Comparison of ENCODE assay signal across 10 mouse cellular contexts in genomic region chr5:36377456-36378369, GRCm38 (mm10). TPM values are rescaled to one million over a fixed set of nuclear protein-coding genes. Genes with fewer than 3 reads are reported as not detected.
DNase-seq lines count a peak whose midpoint lies in the region; ATAC-seq and TF ChIP-seq lines count a peak whose summit lies in the region.
"Had no signal": no experiment of that assay in that cellular context is flagged by ENCODE, and none has a peak within 500 bp of the region (broad histone marks: within the 10 kb centered on the region; RNA-seq: fewer than 3 reads in every experiment).

No protein-coding gene starts in this region.

- WGBS in heart, postnatal 0 days, result 81% methylated on average over 8 of the region's 8 CpGs
- 89% methylated on average over 8 of the region's 8 CpGs for WGBS in forebrain, embryonic 15.5 days

- ATAC-seq in heart, postnatal 0 days (ENCODE audit: insufficient read depth, low read depth), result 0 out of 2 replicates have a peak, but pooled peaks have one; percentile 18
- ATAC-seq in forebrain, embryonic 15.5 days (replicated peaks), result no peak
- ATAC-seq: Patski had no signal

- H3K27ac ChIP-seq in heart, postnatal 0 days (ENCODE audit: low read depth), result peak overlapping the region; percentile 5; the same call in 1 of the 2 replicates
- H3K27ac ChIP-seq in forebrain, embryonic 15.5 days (replicated peaks), result no peak overlapping the region
- H3K27ac ChIP-seq: neural tube, embryonic 12.5 days had no signal

- no peaks in the 10 kb centered on the region for H3K9me3 ChIP-seq in heart, postnatal 0 days (replicated peaks; ENCODE audit: control insufficient read depth, low read length)
- no peaks in the 10 kb centered on the region for H3K9me3 ChIP-seq in forebrain, embryonic 15.5 days
- H3K9me3 ChIP-seq: neural tube, embryonic 12.5 days had no signal

- H3K4me3 ChIP-seq in heart, postnatal 0 days (ENCODE audit: low read depth, low read length), result no peak overlapping the region
- no peak overlapping the region for H3K4me3 ChIP-seq in forebrain, embryonic 15.5 days
- H3K4me3 ChIP-seq: neural tube, embryonic 12.5 days had no signal

- H3K4me1 ChIP-seq in heart, postnatal 0 days (ENCODE audit: control insufficient read depth, insufficient read depth), result peaks cover 39% of the 10 kb centered on the region
- peaks cover 9% of the 10 kb centered on the region; the same call in 1 of the 2 replicates for H3K4me1 ChIP-seq in forebrain, embryonic 15.5 days

- peak; percentile 24 to 52 for DNase-seq in lung, adult 18-20 months
- no peak for DNase-seq in lung, postnatal 25 days (ENCODE audit: low spot score)
- no peak for DNase-seq in heart, postnatal 0 days (ENCODE audit: low spot score)
- DNase-seq in lung, postnatal 36 days, result peak; percentile 46
- peak; percentile 60 to 80 for DNase-seq in thymus, postnatal 36 days
- no peak for DNase-seq in frontal cortex, adult 2 months (ENCODE audit: extremely low spot score in 1 of 2, low spot score in 1 of 2)
- no peak for DNase-seq in adipocyte (ENCODE audit: low spot score)

- no peak overlapping the region for H3K9ac ChIP-seq in heart, postnatal 0 days (replicated peaks; ENCODE audit: low read depth, low read length)
- H3K9ac ChIP-seq in forebrain, embryonic 15.5 days (replicated peaks), result no peak overlapping the region
- H3K9ac ChIP-seq: neural tube, embryonic 12.5 days had no signal

- no peak overlapping the region for H3K4me2 ChIP-seq in heart, postnatal 0 days (ENCODE audit: low read depth, low read length)
- H3K4me2 ChIP-seq in forebrain, embryonic 15.5 days (replicated peaks), result no peak overlapping the region
- H3K4me2 ChIP-seq: neural tube, embryonic 12.5 days had no signal

- TF ChIP-seq EP300 in heart, postnatal 0 days (IDR thresholded peaks at IDR 0.05; ENCODE audit: low read depth), result no peak

- H3K27me3 ChIP-seq in heart, postnatal 0 days (ENCODE audit: control insufficient read depth, insufficient read depth, low read length), result no peaks in the 10 kb centered on the region
- H3K27me3 ChIP-seq in forebrain, embryonic 15.5 days, result no peaks in the 10 kb centered on the region
- H3K27me3 ChIP-seq: neural tube, embryonic 12.5 days; Patski had no signal

- TF ChIP-seq CTCF in heart, postnatal 0 days (IDR thresholded peaks at IDR 0.05; ENCODE audit: low read depth), result no peak

- H3K36me3 ChIP-seq in heart, postnatal 0 days (replicated peaks; ENCODE audit: control insufficient read depth, insufficient read depth, low read length), result no peaks in the 10 kb centered on the region
- no peaks in the 10 kb centered on the region for H3K36me3 ChIP-seq in forebrain, embryonic 15.5 days
- H3K36me3 ChIP-seq: neural tube, embryonic 12.5 days had no signal

RNA-seq across cellular contexts. Expression of gene Sorcs2, which starts 20.2 kb away (rescaled TPM):
- 19.2 and 32.6 TPM in 2 replicates for total RNA-seq in heart, postnatal 0 days (2014; rRNA removed; ENCODE audit: low replicate concordance)
- polyA plus RNA-seq in heart, postnatal 0 days (2015; fragmentation: Nextera tagmentation; extraction: Ambion mirVana), result 3.3 and 3.7 TPM in 2 replicates
- 24.1 and 30.7 TPM in 2 replicates for polyA plus RNA-seq in frontal cortex, adult 2 months (2012; rRNA removed)
- 7.3 and 7.9 TPM in 2 replicates for polyA plus RNA-seq in forebrain, embryonic 15.5 days (2015; fragmentation: Nextera tagmentation; extraction: Ambion mirVana)

Comparison
In these comparisons a context has a peak if more than half of its experiments do, and no peak if none do; other contexts are left out.
1. DNase-seq: peak in lung, adult 18-20 months (2 of 2), lung, postnatal 36 days (single experiment) and thymus, postnatal 36 days (2 of 2); none in lung, postnatal 25 days (single experiment), heart, postnatal 0 days (single experiment), frontal cortex, adult 2 months (0 of 2) and adipocyte (single experiment).